Mouse (Mus musculus) MEL (cell line): ENCODE results near the gene Nop2. TPM values are rescaled to one million over a fixed set of nuclear protein-coding genes. Genes with fewer than 3 reads are reported as not detected.

Source experiments
- DNase-seq: peaks from one replicate; pipeline ENCODE4 v3.0.0; 2011; ENCODE audit warnings: low read depth, low spot score
- H3K27ac ChIP-seq: 2 replicates; pipeline ENCODE4 v1.5.1; 2012; ENCODE audit warnings: low read depth, mild to moderate bottlenecking, control low read depth, low read length, moderate library complexity; ENCODE audit not compliant: control insufficient read depth
- H3K27me3 ChIP-seq, 2 experiments: fragments of 150-350 bp in 1 of 2; sonication (generic) in 1 of 2; 2 replicates each; pipeline ENCODE4 v1.6.1; 2012; ENCODE audit warnings: low read length in 2 of 2, mild to moderate bottlenecking in 2 of 2, improper control_type of control experiment in 1 of 2, moderate library complexity in 1 of 2; ENCODE audit not compliant: insufficient read depth in 2 of 2, control insufficient read depth in 1 of 2
- H3K36me3 ChIP-seq, 2 experiments: 2 replicates each; pipeline ENCODE4 v1.6.1; 2012 to 2014; ENCODE audit warnings: low read length in 2 of 2, improper control_type of control experiment in 1 of 2, inconsistent platforms in 1 of 2, mild to moderate bottlenecking in 1 of 2; ENCODE audit not compliant: insufficient read depth in 2 of 2, control insufficient read depth in 1 of 2
- H3K4me1 ChIP-seq, 2 experiments: fragments of 150-350 bp in 1 of 2; sonication (generic) in 1 of 2; 2 replicates each; pipeline ENCODE4 v1.6.1; 2012; ENCODE audit warnings: low read length in 2 of 2, improper control_type of control experiment in 1 of 2, mild to moderate bottlenecking in 1 of 2; ENCODE audit not compliant: insufficient read depth in 2 of 2, control insufficient read depth in 1 of 2
- H3K4me3 ChIP-seq, 2 experiments: fragments of 150-350 bp in 1 of 2; sonication (generic) in 1 of 2; 2 replicates each; pipeline ENCODE4 v1.5.1; 2012; ENCODE audit warnings: low read depth in 2 of 2, low read length in 2 of 2, mild to moderate bottlenecking in 2 of 2, moderate library complexity in 2 of 2, control low read depth in 1 of 2, improper control_type of control experiment in 1 of 2; ENCODE audit not compliant: control insufficient read depth in 1 of 2, insufficient read depth in 1 of 2
- H3K79me2 ChIP-seq: 2 replicates; pipeline ENCODE4 v1.6.1; 2012; ENCODE audit warnings: mild to moderate bottlenecking, low read length, moderate library complexity; ENCODE audit not compliant: control insufficient read depth, poor library complexity, insufficient read depth
- H3K9ac ChIP-seq: 2 replicates; pipeline ENCODE4 v1.6.1; 2012; ENCODE audit warnings: low read depth, mild to moderate bottlenecking, control low read depth, low read length, moderate library complexity; ENCODE audit not compliant: control insufficient read depth, poor library complexity, severe bottlenecking
- H3K9me3 ChIP-seq: fragments of 150-350 bp; sonication (generic); replicated peaks from 2 replicates; pipeline ENCODE4 v1.6.1; 2012; ENCODE audit warnings: mild to moderate bottlenecking, low read length, improper control_type of control experiment, moderate library complexity; ENCODE audit not compliant: insufficient read depth
- BHLHE40 ChIP-seq: IDR thresholded peaks from 2 replicates; pipeline ENCODE4 v1.6.1; 2012; ENCODE audit warnings: low read depth, mild to moderate bottlenecking, inconsistent platforms, low read length, improper control_type of control experiment, borderline replicate concordance
- CHD1 ChIP-seq: IDR thresholded peaks from 2 replicates; pipeline ENCODE4 v1.6.1; 2012; ENCODE audit warnings: low read depth, mild to moderate bottlenecking, inconsistent platforms, low read length, improper control_type of control experiment
- CHD2 ChIP-seq: IDR thresholded peaks from 2 replicates; pipeline ENCODE4 v1.6.1; 2011; ENCODE audit warnings: low read length, improper control_type of control experiment
- E2F4 ChIP-seq: IDR thresholded peaks from 2 replicates; pipeline ENCODE4 v1.6.1; 2011; ENCODE audit warnings: low read depth, low read length, improper control_type of control experiment, borderline replicate concordance
- EP300 ChIP-seq, 2 experiments: IDR thresholded peaks; 2 replicates each; pipeline ENCODE4 v1.6.1; 2011; ENCODE audit warnings: improper control_type of control experiment in 2 of 2, low read length in 2 of 2, low read depth in 1 of 2, mild to moderate bottlenecking in 1 of 2
- JUND ChIP-seq: IDR thresholded peaks from 2 replicates; pipeline ENCODE4 v1.6.1; 2011; ENCODE audit warnings: low read depth, mild to moderate bottlenecking, improper control_type of control experiment, low read length
- KAT2A ChIP-seq: conservative IDR thresholded peaks from 2 replicates; pipeline ENCODE4 v1.6.1; 2012; ENCODE audit warnings: low read depth, low read length, improper control_type of control experiment, inconsistent platforms
- MAX ChIP-seq: IDR thresholded peaks from 2 replicates; pipeline ENCODE4 v1.6.1; 2011; ENCODE audit warnings: low read length, improper control_type of control experiment
- MAZ ChIP-seq: IDR thresholded peaks from 2 replicates; pipeline ENCODE4 v1.6.1; 2012; ENCODE audit warnings: low read depth, mild to moderate bottlenecking, inconsistent platforms, low read length, improper control_type of control experiment
- MEF2A ChIP-seq: IDR thresholded peaks from 2 replicates; pipeline ENCODE4 v1.6.1; 2014; ENCODE audit warnings: low read depth, mild to moderate bottlenecking, inconsistent platforms, low read length, improper control_type of control experiment; ENCODE audit not compliant: poor library complexity, insufficient replicate concordance, severe bottlenecking; ENCODE audit errors: extremely low read depth
- MYB ChIP-seq: IDR thresholded peaks from 2 replicates; pipeline ENCODE4 v1.6.1; 2011; ENCODE audit warnings: mild to moderate bottlenecking, low read depth, low read length, improper control_type of control experiment
- MYC ChIP-seq: IDR thresholded peaks from 2 replicates; pipeline ENCODE4 v1.6.1; 2011; ENCODE audit warnings: low read depth, mild to moderate bottlenecking, low read length, improper control_type of control experiment, moderate library complexity
- NRF1 ChIP-seq: IDR thresholded peaks from 2 replicates; pipeline ENCODE4 v1.6.1; 2014; ENCODE audit warnings: low read depth, mild to moderate bottlenecking, inconsistent platforms, low read length, improper control_type of control experiment, moderate library complexity; ENCODE audit not compliant: poor library complexity, insufficient read depth, severe bottlenecking
- POLR2A ChIP-seq, 2 experiments: IDR thresholded peaks; 2 replicates each; pipeline ENCODE4 v1.6.1; 2011 to 2012; ENCODE audit warnings: low read length in 2 of 2, mild to moderate bottlenecking in 2 of 2, control low read depth in 1 of 2, improper control_type of control experiment in 1 of 2, low read depth in 1 of 2, moderate library complexity in 1 of 2; ENCODE audit not compliant: control insufficient read depth in 1 of 2, insufficient read depth in 1 of 2, poor library complexity in 1 of 2
- RAD21 ChIP-seq: IDR thresholded peaks from 2 replicates; pipeline ENCODE4 v1.6.1; 2011; ENCODE audit warnings: mild to moderate bottlenecking, low read depth, low read length, improper control_type of control experiment
- SMC3 ChIP-seq: IDR thresholded peaks from 2 replicates; pipeline ENCODE4 v1.6.1; 2011; ENCODE audit warnings: low read depth, low read length, improper control_type of control experiment
- TAL1 ChIP-seq: IDR thresholded peaks from 2 replicates; pipeline ENCODE4 v1.6.1; 2012; ENCODE audit warnings: mild to moderate bottlenecking, inconsistent platforms, low read length, moderate library complexity, mixed read lengths
- USF1 ChIP-seq: IDR thresholded peaks from 2 replicates; pipeline ENCODE4 v1.6.1; 2014; ENCODE audit warnings: low read depth, mild to moderate bottlenecking, inconsistent platforms, low read length, improper control_type of control experiment, moderate library complexity
- ZC3H11A ChIP-seq: IDR thresholded peaks from 2 replicates; pipeline ENCODE4 v1.6.1; 2012; ENCODE audit warnings: low read depth, mild to moderate bottlenecking, inconsistent platforms, low read length, improper control_type of control experiment
- ZMIZ1 ChIP-seq: IDR thresholded peaks from 2 replicates; pipeline ENCODE4 v1.6.1; 2012; ENCODE audit warnings: low read depth, mild to moderate bottlenecking, inconsistent platforms, low read length, improper control_type of control experiment, moderate library complexity
- ZNF384 ChIP-seq: IDR thresholded peaks from 2 replicates; pipeline ENCODE4 v1.6.1; 2012; ENCODE audit warnings: low read depth, mild to moderate bottlenecking, inconsistent platforms, low read length, improper control_type of control experiment
- polyA plus RNA-seq, 2 experiments: library from polyadenylated mRNA; stranded (reverse) in 1 of 2; unstranded in 1 of 2; fragments of >175 nt in 1 of 2; fragments of >200 nt in 1 of 2; gene quantifications; 2 replicates each; pipeline versions ENCODE4 v1.2.1 to v1.2.4; 2012; ENCODE audit warnings: low replicate concordance in 2 of 2, low read depth in 1 of 2; ENCODE audit not compliant: insufficient read length in 2 of 2, insufficient read depth in 1 of 2, missing spikeins in 1 of 2
- total RNA-seq: library from RNA; depleted of rRNA; stranded (reverse); fragments of 300-350 nt; gene quantifications from 2 replicates; pipeline ENCODE4 v1.2.3, GENCODE M21; 2012

Nop2 gene
- total and polyA plus RNA-seq, 3 experiments, result 221 to 337 (median 263) TPM

GRCm38 (mm10) chr6:125099421-125099971, 32.2 kb upstream of the Nop2 start:
- Histone ChIP-seq H3K79me2 (peaks cover 37% of the 10 kb centered on the region), H3K27ac (no peak overlapping the region), H3K4me3 (no peak overlapping the region), H3K27me3 (no peaks in the 10 kb centered on the region), H3K9ac (no peak overlapping the region; the same call in 1 of the 2 replicates)
- no peak for DNase-seq
- TF ChIP-seq MYC (no peak), MAX (no peak), TAL1 (no peak), EP300 (IDR thresholded peaks at IDR 0.05; ENCODE audit: low read depth in 1 of 2, low read length in 2 of 2) (no peak), E2F4 (no peak), POLR2A (IDR thresholded peaks at IDR 0.05; ENCODE audit: control insufficient read depth in 1 of 2, insufficient read depth in 1 of 2, low read depth in 1 of 2, low read length in 2 of 2, poor library complexity in 1 of 2) (no peak), KAT2A (no peak), ZC3H11A (no peak), RAD21 (no peak), USF1 (no peak), BHLHE40 (no peak), CHD2 (no peak), JUND (no peak), ZNF384 (no peak), MEF2A (no peak), CHD1 (no peak), MAZ (no peak), SMC3 (no peak), NRF1 (no peak)
- TF ChIP-seq, all 39 proteins: peak for 0
- Histone ChIP-seq H3K36me3 (peaks cover 20 to 35% of the 10 kb centered on the region in 2 experiments), H3K9me3 (no peaks in the 10 kb centered on the region), H3K4me1 (peaks cover 11 to 37% of the 10 kb centered on the region in 2 experiments)

GRCm38 (mm10) chr6:125101444-125101843, 30.3 kb upstream of the Nop2 start:
- no peak for DNase-seq
- TF ChIP-seq MYB (no peak), ZMIZ1 (no peak)
- Histone ChIP-seq H3K27ac (no peak overlapping the region), H3K4me1 (peaks cover 8 to 34% of the 10 kb centered on the region in 2 experiments; a peak in 3 of 4 replicates), H3K9me3 (no peaks in the 10 kb centered on the region), H3K4me3 (no peak overlapping the region), H3K79me2 (peaks cover 34% of the 10 kb centered on the region), H3K36me3 (peaks cover 29 to 31% of the 10 kb centered on the region in 2 experiments), H3K27me3 (no peaks in the 10 kb centered on the region), H3K9ac (no peak overlapping the region)
